Mouse (Mus musculus) myocyte (in vitro differentiated cells): ENCODE measurements around the gene Lipe. TPM values are rescaled to one million over a fixed set of nuclear protein-coding genes. Genes with fewer than 3 reads are reported as not detected.
"Not testable (repeated sequence)": the region's sequence is repeated elsewhere in the genome, so short reads cannot be mapped to it uniquely, and the experiment has no call there.

Experiments
- H3K27me3 ChIP-seq: one replicate; pipeline ENCODE4 v1.6.1; 2011; ENCODE audit not compliant: control insufficient read depth, insufficient read depth, insufficient read length
- H3K36me3 ChIP-seq: one replicate; pipeline ENCODE4 v1.6.1; 2011; ENCODE audit not compliant: control insufficient read depth, insufficient read depth
- H3K4me2 ChIP-seq: one replicate; pipeline ENCODE4 v1.6.1; 2011; ENCODE audit warnings: low read depth, control low read depth
- H3K4me3 ChIP-seq: one replicate; pipeline ENCODE4 v1.5.1; 2011; ENCODE audit warnings: mild to moderate bottlenecking, control low read depth, moderate library complexity
- H3K79me2 ChIP-seq: one replicate; pipeline ENCODE4 v1.6.1; 2011; ENCODE audit not compliant: control insufficient read depth, insufficient read depth
- H3ac ChIP-seq: one replicate; pipeline ENCODE4 v1.6.1; 2011; ENCODE audit not compliant: control insufficient read depth, insufficient read length
- CEBPB ChIP-seq: IDR thresholded peaks from 2 replicates; pipeline ENCODE4 v1.6.1; 2011; ENCODE audit warnings: mild to moderate bottlenecking, moderate library complexity; ENCODE audit not compliant: poor library complexity, insufficient read depth, severe bottlenecking
- E2F4 ChIP-seq: IDR thresholded peaks from one replicate; pipeline ENCODE4 v1.6.1; 2011; ENCODE audit warnings: mild to moderate bottlenecking, control low read depth, moderate library complexity; ENCODE audit not compliant: insufficient read depth
- MAX ChIP-seq: IDR thresholded peaks from one replicate; pipeline ENCODE4 v1.6.1; 2011; ENCODE audit warnings: low read depth, mild to moderate bottlenecking, control low read depth
- MYOD1 ChIP-seq, 3 experiments: IDR thresholded peaks; one replicate each; pipeline ENCODE4 v1.6.1; 2011; ENCODE audit warnings: control low read depth in 2 of 3, low read depth in 2 of 3, mild to moderate bottlenecking in 2 of 3, moderate library complexity in 1 of 3; ENCODE audit not compliant: insufficient read length in 2 of 3, control insufficient read depth in 1 of 3
- MYOG ChIP-seq, 3 experiments: IDR thresholded peaks; one replicate each; pipeline ENCODE4 v1.6.1; 2011; ENCODE audit warnings: control low read depth in 2 of 3, low read depth in 2 of 3, mild to moderate bottlenecking in 2 of 3; ENCODE audit not compliant: insufficient read length in 2 of 3, control insufficient read depth in 1 of 3, insufficient read depth in 1 of 3
- POLR2A ChIP-seq: IDR thresholded peaks from one replicate; pipeline ENCODE4 v1.6.1; 2011; ENCODE audit warnings: low read depth, mild to moderate bottlenecking, control low read depth, moderate library complexity; ENCODE audit not compliant: insufficient read length
- POLR2AphosphoS2 ChIP-seq: IDR thresholded peaks from one replicate; pipeline ENCODE4 v1.6.1; 2011; ENCODE audit warnings: low read depth, control low read depth; ENCODE audit not compliant: insufficient read length
- REST ChIP-seq: IDR thresholded peaks from one replicate; pipeline ENCODE4 v1.6.1; 2011; ENCODE audit warnings: mild to moderate bottlenecking, control low read depth, moderate library complexity; ENCODE audit not compliant: insufficient read depth, insufficient read length
- SRF ChIP-seq: IDR thresholded peaks from one replicate; pipeline ENCODE4 v1.6.1; 2011; ENCODE audit warnings: low read depth; ENCODE audit not compliant: control insufficient read depth, insufficient read length
- TCF12 ChIP-seq: IDR thresholded peaks from one replicate; pipeline ENCODE4 v1.6.1; 2011; ENCODE audit warnings: mild to moderate bottlenecking, control low read depth; ENCODE audit not compliant: poor library complexity, insufficient read depth, severe bottlenecking
- TCF3 ChIP-seq: IDR thresholded peaks from one replicate; pipeline ENCODE4 v1.6.1; 2011; ENCODE audit warnings: low read depth, control low read depth; ENCODE audit not compliant: insufficient read length
- USF1 ChIP-seq: IDR thresholded peaks from one replicate; pipeline ENCODE4 v1.6.1; 2011; ENCODE audit warnings: low read depth, mild to moderate bottlenecking, control low read depth, moderate library complexity
- polyA plus RNA-seq: library from polyadenylated mRNA; unstranded; fragments of >200 nt; fragmentation: generic; extraction: Trizol; gene quantifications from one replicate; pipeline ENCODE4 v1.2.1, GENCODE M21; 2012; ENCODE audit warnings: missing spikeins

Lipe gene
- polyA plus RNA-seq, 1 experiment, result 3.8 TPM

DNA sequence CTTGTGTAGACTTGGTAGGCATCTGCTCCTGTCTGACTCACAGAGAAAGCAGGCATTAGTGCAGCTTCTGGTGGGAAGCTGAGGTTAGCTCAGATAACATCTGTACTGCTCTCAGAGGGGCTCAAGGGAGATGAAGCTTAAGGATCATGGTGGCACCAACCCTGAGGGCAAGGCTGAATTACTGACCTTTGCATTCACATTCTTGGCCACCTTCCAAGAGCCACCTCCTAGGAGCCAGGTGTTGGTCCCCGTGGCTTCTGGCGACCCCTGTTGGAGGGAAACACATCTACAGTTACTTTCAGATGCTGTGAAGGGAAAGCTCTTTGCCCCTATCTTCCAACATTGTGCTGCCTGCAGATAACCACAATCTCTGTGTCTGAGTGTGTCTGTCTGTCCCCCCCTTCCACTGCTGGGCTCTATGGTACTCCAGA is 4.2 kb upstream of the Lipe start:
- Histone ChIP-seq H3K36me3 (no peaks in the 10 kb centered on the region), H3K4me2 (no peak overlapping the region), H3K79me2 (no peaks in the 10 kb centered on the region), H3ac (no peak overlapping the region), H3K4me3 (no peak overlapping the region), H3K27me3 (no peaks in the 10 kb centered on the region)
- TF ChIP-seq POLR2A, result no peak

DNA sequence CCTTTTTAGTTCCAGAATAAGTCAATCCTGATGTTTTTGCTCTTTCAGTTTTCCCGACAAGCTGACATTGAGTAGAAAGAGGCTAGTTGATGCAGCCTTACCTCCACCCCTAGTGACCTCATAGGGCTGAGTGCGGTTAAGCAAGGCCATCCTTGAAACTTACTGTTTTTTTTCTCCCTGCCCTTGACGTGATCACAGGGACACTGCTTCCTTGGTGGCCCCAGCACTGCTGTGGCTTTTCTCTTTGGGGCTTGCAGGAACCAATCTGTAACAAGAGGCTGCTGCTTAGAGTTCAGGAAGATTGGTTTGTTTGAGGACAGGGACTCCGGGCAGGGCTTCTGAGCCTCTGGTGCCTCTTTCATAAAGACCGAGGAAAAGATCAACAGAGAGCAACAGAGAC is 3.5 kb upstream of the Lipe start:
- Histone ChIP-seq H3K79me2 (no peaks in the 10 kb centered on the region), H3K36me3 (no peaks in the 10 kb centered on the region), H3K4me2 (no peak overlapping the region), H3K27me3 (no peaks in the 10 kb centered on the region), H3K4me3 (no peak overlapping the region), H3ac (no peak overlapping the region)
- TF ChIP-seq REST (no peak), MAX (no peak), SRF (no peak), TCF12 (no peak), E2F4 (no peak), USF1 (no peak), TCF3 (no peak), POLR2AphosphoS2 (no peak), MYOG (IDR thresholded peaks at IDR 0.05; ENCODE audit: control insufficient read depth in 1 of 3, insufficient read depth in 1 of 3, insufficient read length in 2 of 3, low read depth in 2 of 3) (no peak), POLR2A (no peak), MYOD1 (IDR thresholded peaks at IDR 0.05; ENCODE audit: control insufficient read depth in 1 of 3, insufficient read length in 2 of 3, low read depth in 2 of 3) (no peak), CEBPB (no peak)

DNA sequence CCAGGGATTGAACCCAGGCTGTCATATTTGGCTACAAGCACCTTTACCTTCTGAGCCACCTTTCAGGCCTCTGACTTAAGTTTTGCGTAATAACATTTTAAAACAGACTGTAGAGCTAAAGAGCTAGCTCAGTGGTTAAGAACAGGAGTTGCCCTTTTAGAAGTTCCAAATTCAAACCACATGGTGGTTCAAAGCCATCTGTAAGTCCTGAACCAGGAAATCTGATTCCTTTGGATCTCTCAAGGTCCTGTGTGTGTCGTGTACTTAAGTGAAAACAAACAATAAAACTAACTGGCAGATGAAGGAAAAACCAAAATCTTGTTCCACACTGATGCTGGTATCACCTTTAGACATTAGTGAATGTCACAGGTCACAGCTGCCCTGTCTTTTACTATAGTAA is 3.0 kb upstream of the Lipe start:
- no peaks in the 10 kb centered on the region for H3K79me2 ChIP-seq
- H3K27me3 ChIP-seq, result no peaks in the 10 kb centered on the region
- H3K36me3 ChIP-seq, result no peaks in the 10 kb centered on the region
- H3K4me3 ChIP-seq, result no peak overlapping the region
- H3K4me2 ChIP-seq, result no peak overlapping the region
- TF ChIP-seq REST (no peak), MYOG (IDR thresholded peaks at IDR 0.05; ENCODE audit: control insufficient read depth in 1 of 3, insufficient read depth in 1 of 3, insufficient read length in 2 of 3, low read depth in 2 of 3) (no peak), USF1 (no peak), SRF (no peak), E2F4 (no peak), TCF12 (no peak), POLR2A (no peak), POLR2AphosphoS2 (no peak), CEBPB (no peak), TCF3 (no peak), MYOD1 (IDR thresholded peaks at IDR 0.05; ENCODE audit: control insufficient read depth in 1 of 3, insufficient read length in 2 of 3, low read depth in 2 of 3) (no peak), MAX (no peak)
- no peak overlapping the region for H3ac ChIP-seq

DNA sequence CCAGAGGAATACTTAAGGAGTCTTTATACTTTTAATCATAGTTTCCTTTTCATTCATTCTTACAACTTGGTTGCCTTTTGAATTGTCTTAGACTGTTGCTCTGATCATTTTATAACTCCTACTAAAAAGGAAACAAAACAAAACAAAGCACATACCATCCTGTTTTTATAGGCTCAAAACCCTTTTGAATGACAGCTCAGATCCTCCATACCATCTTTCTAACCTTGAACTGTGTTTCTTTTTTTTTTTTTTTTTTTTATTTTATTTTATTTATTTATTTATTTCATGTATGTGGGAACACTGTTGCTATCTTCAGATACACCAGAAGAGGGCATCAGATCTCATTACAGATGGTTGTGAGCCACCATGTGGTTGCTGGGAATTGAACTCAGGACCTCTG is 518 bp upstream of the Lipe start:
- H3K4me2 ChIP-seq, result not testable (repeated sequence)

DNA sequence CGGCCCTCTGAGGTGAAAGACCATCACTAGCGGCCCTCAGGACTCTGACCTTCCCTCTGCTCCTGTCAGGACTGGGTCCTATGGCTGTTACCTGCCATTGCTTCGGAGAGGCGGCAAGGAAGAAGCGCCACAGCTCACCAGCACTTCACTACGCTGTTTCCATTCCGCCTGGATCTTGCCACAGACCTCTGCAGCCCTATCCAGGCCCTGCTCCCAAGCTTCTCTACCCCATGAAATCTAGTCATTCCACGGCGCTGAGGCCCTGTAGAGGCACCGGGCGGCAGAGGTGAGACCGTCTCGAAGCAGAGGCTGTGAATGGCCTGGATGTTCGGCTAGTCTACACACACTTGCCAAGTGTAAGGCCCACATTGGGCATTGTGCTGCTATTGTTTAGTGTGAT is 1.9 kb downstream of the Lipe start:
- H3K4me3 ChIP-seq, result peak overlapping the region; percentile 47
- no peaks in the 10 kb centered on the region for H3K36me3 ChIP-seq

More for the DNA sequence above, 518 bp upstream of the Lipe start:
- not testable (repeated sequence) for H3K4me3 ChIP-seq, H3K36me3 ChIP-seq, H3K27me3 ChIP-seq, H3ac ChIP-seq, H3K79me2 ChIP-seq

DNA sequence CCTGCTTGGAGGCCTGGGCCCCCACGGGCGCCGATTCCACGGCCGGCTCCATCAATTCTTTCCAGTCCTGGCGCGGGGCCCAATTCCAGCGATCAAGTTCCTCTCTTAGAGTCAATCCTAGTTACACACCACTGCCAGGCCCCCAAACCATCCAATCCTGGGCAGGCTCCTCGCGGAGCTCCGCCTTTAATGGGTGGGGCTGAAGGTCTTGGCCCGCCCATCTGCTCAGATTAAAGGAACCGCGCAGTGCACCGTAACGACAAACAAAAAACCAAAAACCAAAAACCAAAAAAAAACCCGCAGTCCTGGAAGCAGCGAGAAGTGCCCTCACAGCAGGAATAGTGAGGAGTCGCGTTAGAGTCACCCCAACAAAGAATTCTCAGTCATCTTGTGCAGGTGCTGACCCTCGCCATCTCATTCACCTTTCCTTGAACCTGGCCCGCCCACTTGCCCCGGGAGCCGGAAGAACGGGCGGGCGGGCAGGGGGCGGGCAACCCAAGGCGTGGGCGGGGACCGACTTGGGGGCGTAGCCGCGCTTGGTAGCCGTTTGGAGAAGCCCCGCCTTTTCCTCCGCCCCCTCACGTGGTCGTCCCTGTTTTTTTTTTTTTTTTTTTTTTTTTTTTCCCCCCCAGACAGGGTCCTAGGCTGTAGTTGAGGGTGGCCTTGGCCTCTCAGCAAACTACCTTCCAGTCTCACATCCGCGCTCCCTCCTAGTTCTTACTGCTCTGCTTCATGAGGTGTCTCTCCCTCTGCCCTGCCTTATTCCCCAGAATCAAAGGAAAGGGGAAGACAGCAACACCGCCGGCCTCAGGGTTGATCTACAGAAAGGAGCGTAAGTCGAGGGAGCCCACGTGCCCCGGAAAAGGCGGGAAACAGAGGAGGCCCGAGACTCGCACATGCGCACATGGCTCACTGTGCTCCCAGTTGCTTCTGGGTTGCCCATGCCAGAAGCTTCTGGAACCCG is 2.7 kb downstream of the Lipe start:
- Histone ChIP-seq H3K27me3 (no peaks in the 10 kb centered on the region), H3ac (no peak overlapping the region), H3K4me3 (peak overlapping the region; percentile 47), H3K4me2 (peak overlapping the region; percentile 73), H3K79me2 (no peaks in the 10 kb centered on the region), H3K36me3 (no peaks in the 10 kb centered on the region)
- TF ChIP-seq USF1 (peak; percentile 81), POLR2A (no peak), MYOG (IDR thresholded peaks at IDR 0.05; ENCODE audit: control insufficient read depth in 1 of 3, insufficient read depth in 1 of 3, insufficient read length in 2 of 3, low read depth in 2 of 3) (no peak)

More for the DNA sequence above, 1.9 kb downstream of the Lipe start:
- Histone ChIP-seq H3K4me2 (no peak overlapping the region), H3ac (no peak overlapping the region), H3K27me3 (no peaks in the 10 kb centered on the region), H3K79me2 (no peaks in the 10 kb centered on the region)
- TF ChIP-seq USF1, result no peak
- TF ChIP-seq SRF, result no peak
- no peak for TF ChIP-seq MAX
- no peak for TF ChIP-seq MYOD1 (IDR thresholded peaks at IDR 0.05; ENCODE audit: control insufficient read depth in 1 of 3, insufficient read length in 2 of 3, low read depth in 2 of 3)
- TF ChIP-seq REST, result no peak
- TF ChIP-seq E2F4, result no peak
